Mouse (Mus musculus): ENCODE data around the gene Atxn1. TPM values are rescaled to one million over a fixed set of nuclear protein-coding genes. Genes with fewer than 3 reads are reported as not detected.

The Atxn1 gene
- total RNA-seq, 4 experiments from 2014 or later = 40.3 to 60.6 (median 42.9) TPM

GRCm38 (mm10) chr13:45963497-45964330 is 1.1 kb downstream of the Atxn1 start:
- DNase-seq (ENCODE audit: low spot score in 2 of 2) = peak; percentile 63 to 81

GRCm38 (mm10) chr13:45962776-45963175 is 2.0 kb downstream of the Atxn1 start:
- DNase-seq (ENCODE audit: low spot score in 2 of 2) = no peak

GRCm38 (mm10) chr13:45961871-45962630 is 2.8 kb downstream of the Atxn1 start:
- no peak for DNase-seq (ENCODE audit: low spot score in 2 of 2)

- no peak for DNase-seq (ENCODE audit: low spot score in 2 of 2)
Observed at GRCm38 (mm10) chr13:45960311-45960965, 4.4 kb downstream of the Atxn1 start.

- no peak for DNase-seq (ENCODE audit: low spot score in 2 of 2)
Observed at GRCm38 (mm10) chr13:45958306-45958705, 6.5 kb downstream of the Atxn1 start.

GRCm38 (mm10) chr13:45957629-45958028 is 7.2 kb downstream of the Atxn1 start:
- DNase-seq (ENCODE audit: low spot score in 2 of 2) = no peak

- DNase-seq (ENCODE audit: low spot score in 2 of 2) = no peak
Observed at GRCm38 (mm10) chr13:45956287-45956686, 8.5 kb downstream of the Atxn1 start.

- DNase-seq (ENCODE audit: low spot score in 2 of 2) = no peak
Observed at GRCm38 (mm10) chr13:45955370-45956055, 9.3 kb downstream of the Atxn1 start.

- DNase-seq (ENCODE audit: low spot score in 2 of 2) = no peak
Observed at GRCm38 (mm10) chr13:45953098-45953497, 11.7 kb downstream of the Atxn1 start.

- no peak for DNase-seq (ENCODE audit: low spot score in 2 of 2)
Observed at GRCm38 (mm10) chr13:45951071-45951645, 13.7 kb downstream of the Atxn1 start.

- no peak for DNase-seq (ENCODE audit: low spot score in 2 of 2)
Observed at GRCm38 (mm10) chr13:45950355-45950861, 14.4 kb downstream of the Atxn1 start.

- DNase-seq (ENCODE audit: low spot score in 2 of 2) = no peak
Observed at GRCm38 (mm10) chr13:45946136-45946535, 18.7 kb downstream of the Atxn1 start.

- no peak for DNase-seq (ENCODE audit: low spot score in 2 of 2)
Observed at GRCm38 (mm10) chr13:45942337-45942736, 22.5 kb downstream of the Atxn1 start.

- no peak for DNase-seq (ENCODE audit: low spot score in 2 of 2)
Observed at GRCm38 (mm10) chr13:45940714-45941113, 24.1 kb downstream of the Atxn1 start.

GRCm38 (mm10) chr13:45939561-45939960 is 25.2 kb downstream of the Atxn1 start:
- DNase-seq (ENCODE audit: low spot score in 2 of 2) = no peak

GRCm38 (mm10) chr13:45938083-45938482 is 26.7 kb downstream of the Atxn1 start:
- no peak for DNase-seq (ENCODE audit: low spot score in 2 of 2)

- DNase-seq (ENCODE audit: low spot score in 2 of 2) = no peak
Observed at GRCm38 (mm10) chr13:45936765-45937164, 28.0 kb downstream of the Atxn1 start.

- no peak for DNase-seq (ENCODE audit: low spot score in 2 of 2)
Observed at GRCm38 (mm10) chr13:45935798-45936197, 29.0 kb downstream of the Atxn1 start.

GRCm38 (mm10) chr13:45934841-45935240 is 30.0 kb downstream of the Atxn1 start:
- no peak for DNase-seq (ENCODE audit: low spot score in 2 of 2)

GRCm38 (mm10) chr13:45934085-45934484 is 30.7 kb downstream of the Atxn1 start:
- no peak for DNase-seq (ENCODE audit: low spot score in 2 of 2)

- no peak for DNase-seq (ENCODE audit: low spot score in 2 of 2)
Observed at GRCm38 (mm10) chr13:45932491-45932921, 32.3 kb downstream of the Atxn1 start.
